Mouse (Mus musculus) urinary bladder, postnatal 25 days (tissue): ENCODE data around the gene Tenm4.

Experiments
- DNase-seq: peaks from one replicate; pipeline ENCODE4 v3.0.0; 2022; ENCODE audit warnings: low spot score

Tenm4 gene

GRCm38 (mm10) chr7:96856518-96856917 is 685.5 kb downstream of the Tenm4 start:
- no peak for DNase-seq

GRCm38 (mm10) chr7:96859077-96859476 is 688.0 kb downstream of the Tenm4 start:
- no peak for DNase-seq

- DNase-seq, result no peak
Measured at GRCm38 (mm10) chr7:96859684-96860083, 688.6 kb downstream of the Tenm4 start.

- DNase-seq, result no peak
Measured at GRCm38 (mm10) chr7:96860650-96861049, 689.6 kb downstream of the Tenm4 start.

- no peak for DNase-seq
Measured at GRCm38 (mm10) chr7:96864894-96865722, 694.1 kb downstream of the Tenm4 start.

GRCm38 (mm10) chr7:96869079-96869810 is 698.2 kb downstream of the Tenm4 start:
- DNase-seq, result no peak

- no peak for DNase-seq
Measured at GRCm38 (mm10) chr7:96870473-96870872, 699.4 kb downstream of the Tenm4 start.

GRCm38 (mm10) chr7:96871031-96871430 is 700.0 kb downstream of the Tenm4 start:
- no peak for DNase-seq

GRCm38 (mm10) chr7:96878511-96879276 is 707.6 kb downstream of the Tenm4 start:
- no peak for DNase-seq

GRCm38 (mm10) chr7:96879593-96879992 is 708.5 kb downstream of the Tenm4 start:
- DNase-seq, result no peak

GRCm38 (mm10) chr7:96880221-96880944 is 709.3 kb downstream of the Tenm4 start:
- no peak for DNase-seq

- no peak for DNase-seq
Measured at GRCm38 (mm10) chr7:96883297-96883696, 712.3 kb downstream of the Tenm4 start.

- DNase-seq, result no peak
Measured at GRCm38 (mm10) chr7:96887088-96887654, 716.1 kb downstream of the Tenm4 start.

GRCm38 (mm10) chr7:96889061-96890034 is 718.3 kb downstream of the Tenm4 start:
- no peak for DNase-seq

- no peak for DNase-seq
Measured at GRCm38 (mm10) chr7:96890035-96890621, 719.1 kb downstream of the Tenm4 start.

- DNase-seq, result no peak
Measured at GRCm38 (mm10) chr7:96890987-96891386, 719.9 kb downstream of the Tenm4 start.

- DNase-seq, result no peak
Measured at GRCm38 (mm10) chr7:96899036-96899569, 728.1 kb downstream of the Tenm4 start.

- DNase-seq, result no peak
Measured at GRCm38 (mm10) chr7:96902183-96902582, 731.1 kb downstream of the Tenm4 start.
